Mouse (Mus musculus) urinary bladder, adult 2 months (tissue): ENCODE measurements around the gene Selenoo. TPM values are rescaled to one million over a fixed set of nuclear protein-coding genes. Genes with fewer than 3 reads are reported as not detected.

ENCODE experiments used
- DNase-seq: peaks from one replicate; pipeline ENCODE4 v3.0.0; 2022; ENCODE audit warnings: low spot score
- polyA plus RNA-seq: library from polyadenylated mRNA; depleted of rRNA; stranded (reverse); fragments of >200 nt; gene quantifications from 2 replicates; pipeline ENCODE4 v1.2.3, GENCODE M21; 2012

Selenoo gene
- polyA plus RNA-seq, 1 experiment, result 27.2 TPM

DNA sequence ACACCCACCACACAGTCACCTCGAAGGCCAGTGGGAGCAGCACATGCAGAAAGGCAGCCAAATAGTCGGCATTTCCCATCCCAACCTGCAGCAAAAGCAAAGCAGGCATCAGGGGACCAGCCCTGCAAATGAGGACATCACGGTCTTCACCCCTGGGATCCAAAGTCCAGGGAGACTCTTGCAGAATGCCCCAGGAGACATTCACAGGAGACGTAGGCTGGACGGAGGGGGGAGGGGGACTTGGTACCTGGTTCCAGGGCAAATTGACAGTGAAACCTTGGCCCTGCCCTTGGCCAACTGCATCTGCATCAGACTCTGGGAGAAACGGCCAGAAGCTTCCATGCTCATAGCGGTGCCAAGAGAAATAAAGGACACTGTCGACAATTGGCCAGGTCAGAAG is 37.7 kb downstream of the Selenoo start:
- DNase-seq, result no peak

DNA sequence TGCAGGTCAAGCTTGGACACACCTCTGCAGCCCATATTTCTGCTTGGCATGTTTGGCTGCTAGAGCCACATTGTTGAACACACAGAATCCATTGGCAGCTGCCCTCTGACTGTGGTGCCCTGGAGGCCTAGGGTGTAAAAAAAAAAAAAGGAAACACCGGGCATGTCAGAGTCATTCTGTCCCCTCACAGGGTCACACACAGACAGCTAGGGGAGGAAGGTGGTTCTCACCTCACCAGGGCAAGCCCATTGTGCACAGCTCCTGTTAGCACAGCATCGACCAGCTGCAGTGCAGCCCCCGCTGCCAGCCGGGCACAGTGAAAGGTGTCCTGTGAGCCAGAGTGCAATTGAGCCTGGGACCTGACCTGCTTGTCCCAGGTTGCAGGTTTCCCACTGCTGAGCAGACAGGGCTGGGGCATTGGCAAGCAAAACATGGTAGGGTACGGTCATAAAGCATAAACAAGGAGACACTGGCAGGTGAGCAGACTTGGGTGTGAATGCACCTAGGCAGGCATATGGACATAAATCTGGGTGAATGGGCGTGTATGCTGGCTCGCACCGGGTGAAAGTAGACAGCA is 38.6 kb downstream of the Selenoo start:
- no peak for DNase-seq

DNA sequence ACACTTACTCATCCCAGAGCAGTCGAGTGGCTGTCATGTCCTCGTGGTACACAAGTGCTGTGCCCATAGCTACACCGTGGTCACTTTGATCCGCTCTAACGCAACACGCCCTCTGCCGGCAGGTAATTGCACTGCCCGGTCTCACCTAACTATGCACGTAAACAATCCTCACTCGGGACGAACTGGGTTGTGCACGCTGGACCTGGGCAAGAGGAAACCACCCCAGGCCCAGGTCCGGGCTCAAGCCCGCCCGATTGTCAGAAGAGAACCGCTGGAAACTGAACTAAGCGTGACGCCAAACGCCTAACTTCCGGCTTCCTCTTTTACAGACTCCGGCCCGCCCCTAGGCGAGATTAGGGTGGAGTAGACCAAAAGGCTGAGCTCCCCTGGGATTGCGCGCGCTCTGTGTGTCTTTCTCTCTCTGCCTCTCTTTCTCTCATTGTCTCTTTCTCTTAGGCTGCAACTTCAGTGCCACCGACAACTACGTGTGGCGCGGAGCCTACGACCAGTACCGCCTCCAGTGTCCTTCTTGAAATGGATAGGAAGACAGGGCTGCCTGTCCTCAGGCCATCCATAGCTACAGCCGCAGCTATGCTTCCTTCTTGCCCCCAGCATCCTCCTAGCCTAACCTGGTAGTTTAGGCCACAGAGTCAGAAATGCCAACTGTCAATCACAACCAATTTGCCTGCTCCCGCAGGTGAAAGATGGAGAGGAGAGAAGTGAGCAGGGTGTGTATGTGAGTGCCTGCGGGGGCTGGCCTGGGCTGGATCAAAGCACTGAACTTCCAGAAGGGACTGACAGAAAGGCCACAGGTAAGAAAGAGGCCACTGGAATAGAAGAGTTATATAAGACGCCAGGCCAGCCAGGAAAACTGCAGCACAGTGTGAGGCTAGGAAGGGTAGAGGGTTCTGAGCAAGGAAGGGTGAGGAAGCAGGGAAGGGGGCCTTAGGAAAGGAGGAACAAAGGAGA is 39.8 kb downstream of the Selenoo start, which contains the start of gene Hdac10:
TSS of gene Hdac10 (minus strand) at position 319 of the 969 bp plus-strand sequence.
- DNase-seq, result peak; percentile 78

DNA sequence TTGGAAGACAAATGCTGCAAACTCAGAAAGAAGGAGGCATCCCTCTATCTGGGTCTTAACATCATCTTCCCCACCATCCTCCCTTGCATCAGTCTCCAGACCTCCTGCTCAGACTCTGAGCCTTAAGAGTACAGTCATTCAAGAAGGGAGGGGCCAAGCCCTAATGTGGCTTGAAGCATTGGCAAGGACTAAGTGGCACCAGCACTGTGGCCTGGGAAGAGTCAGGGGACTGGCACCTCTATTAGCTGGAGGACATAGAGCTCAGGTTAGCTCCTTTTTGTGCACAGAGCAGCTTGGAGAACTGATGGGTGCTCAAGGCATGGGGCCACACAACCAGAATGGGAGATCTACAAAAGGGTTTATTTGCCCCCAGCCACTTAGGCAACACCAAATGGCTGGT is 41.4 kb downstream of the Selenoo start:
- no peak for DNase-seq

DNA sequence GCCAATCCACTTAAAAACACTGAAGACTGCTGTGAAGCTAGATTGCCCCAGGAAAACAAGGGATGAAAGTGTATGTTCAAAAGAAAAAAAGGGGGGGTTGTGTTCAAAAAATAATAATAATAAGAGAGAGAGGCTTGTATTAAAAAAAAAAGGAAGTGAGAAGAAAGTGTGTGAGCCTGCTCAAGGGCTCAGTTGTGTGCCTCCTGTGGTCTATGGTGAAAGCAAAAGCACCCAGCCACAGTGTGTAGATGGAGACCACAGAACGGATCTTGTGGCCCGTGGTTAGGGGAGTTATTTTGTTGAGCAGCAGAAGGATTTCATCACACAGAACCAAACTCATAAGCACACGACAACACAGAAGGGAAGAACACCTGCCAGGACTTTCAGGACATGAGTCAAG is 42.4 kb downstream of the Selenoo start:
- DNase-seq, result no peak

DNA sequence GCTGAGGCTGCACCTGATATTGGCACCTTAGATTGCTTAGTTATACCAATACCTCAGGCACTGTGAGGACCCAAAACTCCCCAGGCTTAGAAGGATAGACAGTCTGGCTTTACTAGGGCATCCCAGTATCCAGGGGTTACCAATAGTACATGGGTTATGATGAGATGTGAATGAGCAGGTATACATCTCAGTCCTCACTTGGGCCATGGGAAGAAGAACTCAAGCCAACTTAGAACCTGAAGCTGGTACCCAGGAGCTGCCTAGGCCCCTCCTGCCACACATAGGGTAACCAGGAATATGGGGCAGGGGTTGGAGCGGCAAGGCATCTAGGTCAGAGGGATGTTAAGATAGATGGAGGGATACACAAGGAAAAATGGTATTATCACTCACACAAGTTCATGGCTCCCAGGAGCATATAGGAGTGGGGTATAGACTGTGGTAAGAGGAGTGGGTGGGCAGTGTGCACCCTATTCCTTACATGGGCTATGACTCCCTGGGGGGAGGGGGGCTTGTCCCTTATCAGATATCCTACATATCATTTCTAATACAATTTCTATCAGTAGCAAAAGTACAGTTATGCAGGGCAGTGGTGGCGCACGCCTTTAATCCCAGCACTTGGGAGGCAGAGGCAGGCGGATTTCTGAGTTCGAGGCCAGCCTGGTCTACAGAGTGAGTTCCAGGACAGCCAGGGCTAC is 47.7 kb downstream of the Selenoo start:
- no peak for DNase-seq

DNA sequence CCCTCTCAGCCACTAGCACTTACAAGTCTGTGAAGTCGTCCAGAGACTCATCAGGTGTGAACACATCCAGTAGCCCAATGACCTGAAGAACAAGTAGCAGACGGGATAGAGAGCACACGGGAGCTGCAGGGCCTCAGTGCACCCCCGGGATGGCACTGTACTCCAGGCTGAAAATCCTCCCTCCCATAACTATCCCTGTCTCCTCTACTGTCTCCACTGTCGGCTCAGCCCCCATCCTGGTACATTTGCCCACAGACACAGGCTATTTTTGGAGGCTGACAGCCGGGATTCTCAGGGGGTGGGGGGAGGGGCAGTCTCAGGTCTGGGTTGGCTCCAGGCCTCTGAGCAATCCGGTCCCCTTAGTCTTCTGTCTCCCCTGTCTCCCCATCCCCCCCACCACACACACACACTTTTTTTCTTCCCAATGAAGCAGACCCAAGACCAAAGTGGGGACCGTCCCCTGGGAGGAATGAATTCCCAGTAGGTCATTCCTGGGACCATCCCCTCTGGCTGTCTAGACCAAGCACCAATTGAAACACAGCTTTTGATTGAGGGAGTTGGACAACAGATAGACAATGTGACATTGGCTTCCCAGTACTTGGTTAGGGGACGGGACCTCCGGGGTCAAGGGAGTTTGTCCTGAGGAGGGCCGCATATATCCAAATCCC is 48.6 kb downstream of the Selenoo start:
- DNase-seq, result no peak

DNA sequence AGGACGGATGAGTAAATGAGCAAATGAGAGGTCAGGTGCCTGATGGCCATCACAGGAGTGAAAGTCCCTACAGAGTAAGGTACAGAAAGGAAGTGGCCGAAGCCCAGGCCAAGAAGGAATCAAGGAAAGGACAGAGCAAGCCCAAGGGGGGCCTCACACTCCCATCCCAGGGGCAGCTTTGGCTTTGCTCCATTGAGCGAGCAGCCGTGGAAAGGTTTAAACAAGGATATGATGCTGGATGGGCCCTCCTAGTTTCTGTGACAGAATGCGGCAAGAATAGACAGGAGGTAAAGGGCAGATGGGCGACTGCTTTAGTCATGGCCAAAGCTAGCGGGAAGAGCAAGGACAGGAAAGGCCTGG is 49.1 kb downstream of the Selenoo start:
- no peak for DNase-seq

DNA sequence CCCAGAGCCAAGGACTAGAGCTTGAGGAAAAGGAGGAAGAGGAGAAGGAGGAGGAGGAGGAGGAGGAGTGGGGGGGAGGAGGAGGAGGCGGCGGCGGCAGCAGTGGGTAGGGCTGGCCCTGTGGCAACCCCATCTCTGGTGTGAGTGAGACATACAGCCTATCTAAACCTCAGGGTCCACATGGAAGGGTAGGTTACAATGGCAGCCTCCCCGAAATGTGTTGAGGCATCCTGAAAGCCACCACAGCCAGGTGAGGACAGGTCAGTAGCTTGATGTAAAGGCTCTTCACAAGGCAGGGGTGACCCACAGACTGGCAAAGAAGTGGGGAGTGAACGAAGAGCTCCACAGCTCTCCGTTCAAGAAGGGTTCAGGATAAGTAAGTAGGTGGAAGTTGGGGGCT is 49.6 kb downstream of the Selenoo start:
- no peak for DNase-seq

DNA sequence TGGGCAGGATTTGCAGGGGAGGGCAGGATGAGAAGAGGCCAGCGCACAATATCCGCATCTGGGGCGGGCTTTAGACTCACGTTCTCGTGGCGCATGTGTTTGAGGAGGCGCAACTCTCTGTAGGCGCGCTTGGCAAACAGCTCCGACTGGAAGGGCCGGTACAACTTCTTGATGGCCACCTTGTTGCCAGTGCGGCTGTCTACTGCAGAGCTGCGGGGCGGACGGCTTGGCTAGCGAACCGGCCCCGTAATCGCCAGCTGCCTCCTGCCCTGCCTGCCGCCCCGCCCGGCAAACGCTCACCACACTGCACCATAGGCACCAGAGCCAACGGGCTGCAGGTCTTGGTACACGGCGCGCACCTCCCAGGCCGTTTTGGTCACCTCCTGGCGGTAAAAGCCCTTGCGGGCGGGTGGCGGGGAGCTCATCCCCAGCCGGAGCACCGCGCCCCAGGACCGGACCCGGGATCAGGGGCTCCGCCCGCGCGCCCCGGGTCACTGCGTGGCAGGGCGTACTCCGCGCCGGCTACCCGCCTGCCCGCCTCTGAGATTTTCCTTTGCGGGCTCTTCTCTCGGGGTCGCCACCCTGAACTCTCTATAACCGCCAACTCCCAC is 51.3 kb downstream of the Selenoo start:
- DNase-seq, result peak; percentile 65

DNA sequence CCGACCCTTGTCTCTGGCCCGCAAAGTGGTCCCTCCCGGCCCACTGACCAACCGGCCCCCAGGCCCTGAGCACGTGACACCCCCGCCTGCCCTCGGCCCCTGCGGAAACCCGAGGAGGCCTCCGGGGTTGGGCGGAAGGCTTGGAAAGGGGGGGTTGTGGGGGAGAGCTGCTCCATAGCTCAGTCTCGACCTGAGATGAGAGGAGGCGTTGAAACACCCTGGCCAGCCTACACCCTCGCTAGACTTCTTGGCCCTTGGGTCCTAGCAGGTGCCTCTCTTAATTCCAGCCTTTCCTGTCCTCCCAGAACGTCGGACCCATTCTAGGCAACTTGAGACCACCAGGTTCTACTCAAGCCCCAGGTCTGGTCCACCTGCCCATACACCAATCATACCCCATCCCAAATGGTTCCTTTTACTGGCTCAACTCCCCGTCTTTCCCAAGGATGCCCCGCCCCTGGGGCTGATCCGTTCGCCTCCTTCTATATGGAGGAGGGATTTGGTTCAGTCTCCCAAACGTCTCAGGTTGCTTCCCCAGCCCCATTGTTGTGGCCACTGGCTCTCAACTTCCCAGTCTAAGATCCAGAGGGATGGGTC is 51.9 kb downstream of the Selenoo start, which contains the start of gene Mapk12:
TSS of gene Mapk12 (minus strand) at position 45 of the 594 bp plus-strand sequence.
- peak; percentile 59 for DNase-seq

DNA sequence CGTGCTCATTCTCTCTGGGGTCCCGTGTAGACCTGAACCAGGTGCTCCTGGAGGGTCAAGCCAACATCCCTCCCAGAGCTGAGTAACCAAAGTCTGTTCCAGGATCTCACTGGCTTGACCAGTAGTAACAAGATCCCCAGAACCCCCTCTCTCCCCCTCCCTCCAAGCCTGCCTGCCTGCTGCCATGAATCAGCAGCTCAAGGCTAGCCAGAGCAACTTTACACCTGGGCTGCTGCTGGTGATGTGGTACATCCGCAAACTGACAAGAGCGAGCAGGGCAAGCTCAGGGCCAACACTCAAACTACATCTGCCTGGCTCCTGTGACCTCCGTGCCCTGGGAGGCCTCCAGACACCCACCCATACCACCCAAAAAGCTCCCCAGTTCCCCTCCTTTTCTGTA is 52.6 kb downstream of the Selenoo start:
- no peak for DNase-seq

DNA sequence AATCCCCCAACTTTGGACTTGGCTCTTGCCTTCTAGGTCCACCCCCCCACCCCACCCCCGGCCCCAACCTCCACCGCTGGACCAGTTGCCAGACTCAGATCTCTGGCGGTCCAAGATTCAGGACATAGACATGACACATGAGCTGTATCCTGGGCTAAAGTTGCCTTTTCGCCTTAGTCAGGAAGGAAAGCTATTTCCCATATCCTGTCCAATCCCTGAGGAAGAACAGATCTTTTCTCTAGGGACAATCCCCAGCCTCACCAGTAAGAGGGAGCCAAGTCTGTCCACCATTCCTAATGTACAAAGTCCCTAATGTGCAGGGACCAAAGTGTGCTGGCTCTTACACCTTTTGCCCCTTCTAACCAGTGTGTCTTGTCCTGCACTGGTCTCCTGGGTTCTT is 53.0 kb downstream of the Selenoo start:
- DNase-seq, result no peak

DNA sequence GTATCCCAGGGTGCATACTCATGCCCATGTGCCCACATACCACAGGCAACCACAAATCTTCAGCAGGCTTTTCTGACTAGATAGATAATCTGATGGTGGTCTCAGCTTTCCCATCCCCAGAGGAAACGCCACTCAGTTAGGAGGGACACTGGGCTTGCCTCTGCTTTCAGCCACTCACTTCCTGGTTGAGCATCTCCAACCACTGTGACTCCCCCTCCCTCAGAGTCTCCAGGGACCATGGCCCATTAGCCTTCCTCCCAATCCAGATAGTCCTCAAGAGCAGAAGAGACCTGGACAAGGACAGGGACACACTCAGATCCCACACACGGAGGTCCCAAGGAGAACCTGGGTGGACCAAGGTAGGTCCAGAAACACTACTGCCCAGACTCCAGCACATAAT is 54.2 kb downstream of the Selenoo start:
- DNase-seq, result no peak

DNA sequence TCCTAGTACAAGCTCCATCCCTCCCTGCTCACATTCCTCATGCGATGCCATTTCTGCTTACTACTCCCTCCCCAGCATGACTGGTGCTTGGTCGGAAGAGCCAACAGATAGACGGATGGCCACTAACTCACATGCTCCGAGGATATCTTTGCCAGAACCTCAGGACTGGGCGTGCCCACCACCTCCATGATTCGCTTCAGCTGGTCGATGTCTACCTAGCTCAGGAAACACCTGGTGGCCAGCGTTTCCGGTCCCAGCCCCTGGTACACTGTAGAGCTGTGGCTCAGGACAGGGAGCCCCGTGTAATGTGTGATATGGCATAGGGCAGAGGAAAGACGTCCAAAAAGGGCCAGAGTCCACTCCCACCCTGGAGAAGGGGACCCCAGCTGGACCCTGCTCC is 56.1 kb downstream of the Selenoo start:
- DNase-seq, result no peak

DNA sequence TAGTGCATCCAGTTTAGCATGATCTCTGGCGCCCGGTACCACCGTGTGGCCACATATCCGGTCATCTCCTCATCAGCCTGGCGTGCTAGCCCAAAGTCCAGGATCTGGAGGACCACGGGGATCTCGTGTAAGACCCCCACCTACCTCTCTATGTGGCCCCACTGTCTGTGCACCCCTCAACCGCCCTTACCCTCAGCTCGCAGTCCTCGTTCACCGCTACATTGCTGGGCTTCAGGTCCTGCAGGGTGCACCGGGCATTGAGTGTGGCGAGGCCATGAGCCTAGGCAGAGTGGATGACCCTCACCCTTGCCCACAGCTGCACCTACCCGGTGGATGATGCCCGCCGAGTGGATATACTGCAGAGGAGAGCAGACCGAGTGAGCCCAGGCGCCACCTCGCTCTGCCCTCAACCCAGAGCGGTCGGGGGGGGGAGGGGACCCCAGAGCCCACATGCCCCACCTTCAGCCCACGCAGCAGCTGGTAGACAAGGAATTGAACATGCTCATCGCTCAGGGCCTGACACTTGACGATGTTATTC is 57.0 kb downstream of the Selenoo start:
- DNase-seq, result no peak

DNA sequence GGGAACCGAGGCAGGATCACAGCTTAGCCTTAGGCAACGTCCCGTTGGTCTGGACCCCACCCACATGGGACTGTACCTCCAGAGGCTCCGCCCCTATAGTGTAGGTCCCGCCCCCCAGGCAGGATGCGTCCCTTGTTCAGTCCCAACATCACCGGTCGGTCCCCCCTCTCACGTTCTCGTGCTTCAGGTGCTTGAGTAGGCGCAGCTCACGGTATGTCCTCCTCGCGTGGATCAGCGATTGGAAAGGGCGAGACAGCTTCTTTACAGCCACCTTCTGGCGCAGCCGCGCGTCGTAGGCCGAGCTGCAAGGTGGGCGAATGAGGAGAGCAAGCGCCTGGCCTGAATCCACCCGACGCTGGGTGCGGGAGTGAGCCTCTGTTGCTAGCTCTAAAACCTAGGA is 57.7 kb downstream of the Selenoo start:
- no peak for DNase-seq

DNA sequence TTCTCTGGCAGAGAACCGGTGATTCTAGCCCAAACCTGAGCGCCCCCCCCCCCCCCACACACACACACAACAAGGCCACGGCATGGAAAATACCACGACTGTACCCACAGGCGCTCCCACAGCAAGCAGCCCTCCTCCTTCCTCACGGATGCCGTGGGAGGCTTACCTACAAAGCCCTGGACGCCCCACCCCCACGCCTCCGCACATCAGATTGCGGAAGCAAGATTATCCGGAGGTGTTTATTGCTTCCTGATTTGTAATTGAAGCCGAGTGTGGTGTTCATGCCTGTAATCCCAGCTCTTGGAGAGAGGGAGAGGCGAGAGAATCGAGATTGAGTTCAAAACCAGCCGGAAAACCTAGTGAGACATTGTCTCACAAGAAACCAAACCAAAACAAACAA is 58.1 kb downstream of the Selenoo start:
- no peak for DNase-seq

DNA sequence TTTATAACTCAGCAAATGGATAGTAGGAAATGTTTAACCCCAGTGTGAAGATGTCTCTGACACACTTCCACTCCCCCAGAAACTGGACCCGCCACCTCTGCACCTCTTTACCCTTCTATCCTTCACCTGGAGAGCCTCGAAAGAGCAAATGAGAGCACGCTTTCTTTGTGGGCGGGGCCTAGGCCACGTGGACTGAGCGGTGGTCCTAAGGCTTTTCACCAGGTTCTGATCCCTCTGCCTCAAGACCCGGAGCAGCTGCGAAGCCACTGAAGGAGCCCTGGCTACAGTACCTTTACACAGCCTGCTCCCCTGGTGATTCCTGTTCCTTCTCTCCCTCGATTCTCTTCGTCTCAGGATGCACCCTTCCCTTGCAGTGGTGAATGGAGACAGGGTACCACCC is 58.6 kb downstream of the Selenoo start:
- no peak for DNase-seq

DNA sequence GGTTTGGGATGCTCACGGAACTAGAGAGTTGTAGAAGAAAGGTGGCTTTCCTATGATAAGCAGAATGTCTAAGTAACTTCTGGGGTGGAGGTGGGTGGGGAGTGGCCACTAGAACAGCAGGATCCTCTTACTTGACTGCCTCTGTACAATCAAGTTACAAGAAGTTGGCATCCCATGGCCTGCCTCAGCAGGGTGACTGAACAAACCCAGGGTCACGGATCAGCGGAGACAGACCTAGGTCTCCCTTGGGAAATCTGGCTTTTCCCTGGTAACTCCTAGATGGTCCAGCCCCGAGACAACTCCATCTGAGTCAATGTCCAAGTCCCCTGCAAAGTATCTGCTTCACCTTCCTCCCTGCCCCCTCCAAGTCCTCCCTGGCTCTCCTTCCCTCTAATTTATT is 59.0 kb downstream of the Selenoo start:
- DNase-seq, result no peak
